Mouse (Mus musculus): ENCODE results near the gene Snx22. TPM values are rescaled to one million over a fixed set of nuclear protein-coding genes. Genes with fewer than 3 reads are reported as not detected.

Snx22 gene
- polyA plus RNA-seq (2012; rRNA removed): 1.4 TPM in 2 replicates

DNA sequence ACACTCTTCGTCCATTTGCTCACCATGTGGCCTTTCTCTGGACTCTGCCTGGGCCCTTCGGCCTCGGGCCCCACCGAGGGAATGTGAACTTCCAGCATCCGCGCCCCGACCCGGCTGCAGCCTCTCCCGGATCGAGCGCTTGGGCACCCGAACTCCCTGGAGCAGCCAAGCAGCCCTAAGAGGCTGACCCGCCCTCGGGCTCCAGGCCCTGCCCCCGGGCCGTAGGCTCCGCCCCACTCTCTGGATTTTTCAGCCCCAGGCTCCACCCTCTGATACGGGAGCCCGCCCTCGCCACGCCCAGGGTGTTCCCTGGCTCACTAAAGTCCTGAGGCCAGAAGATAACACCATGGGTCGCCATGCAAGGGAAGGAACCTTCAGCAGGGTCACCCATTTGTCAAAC, at the start of gene Snx22:
Gene Snx22 (minus strand): TSS at position 137 of the 400 bp plus-strand sequence.

DNA sequence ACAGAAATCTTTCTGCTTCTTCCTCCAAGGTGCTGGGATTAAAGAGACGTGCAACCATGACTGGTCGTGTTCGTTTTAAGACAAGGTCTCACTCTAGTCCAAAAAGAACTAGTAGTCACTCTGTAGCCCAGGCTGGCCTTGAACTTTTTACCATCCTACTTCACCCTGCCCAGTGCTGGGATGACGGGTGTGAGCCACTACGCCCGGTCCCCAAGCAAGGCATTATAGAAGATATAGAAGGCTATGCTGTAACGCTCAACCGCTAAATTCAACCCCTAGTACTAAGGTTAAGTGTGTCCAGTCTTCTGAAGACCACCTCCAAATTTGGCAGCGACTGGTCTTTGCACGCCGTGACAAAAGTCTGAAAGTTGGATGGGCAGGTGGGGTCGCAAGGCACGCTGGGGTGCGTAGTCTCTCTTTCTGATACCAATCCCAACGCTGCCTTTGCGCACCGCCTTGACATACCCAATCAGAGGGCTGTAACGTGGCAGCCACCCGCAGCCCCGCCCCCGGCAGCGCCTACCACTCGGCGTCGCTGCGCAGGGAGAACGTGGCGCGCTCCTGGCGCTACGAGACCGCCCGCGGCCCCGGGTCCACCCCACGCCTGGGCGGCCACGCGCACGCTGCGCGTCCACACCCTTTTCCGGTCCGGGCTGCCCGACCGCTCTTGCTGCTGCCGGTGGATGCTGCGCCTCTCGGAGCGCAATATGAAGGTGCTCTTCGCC, 9.8 kb downstream of the Snx22 start, which contains the start of gene Ppib:
Gene Ppib (plus strand): TSS at position 640 of the 725 bp plus-strand sequence.

Other genes with a start within 250 kb of the Snx22 start
- gene Zfp609, start 242.2 kb downstream of the Snx22 start, polyA plus RNA-seq (2012; rRNA removed): 5.9 and 9.5 TPM in 2 replicates
- gene Pclaf, start 179.5 kb downstream of the Snx22 start, polyA plus RNA-seq (2012; rRNA removed): 1.5 and 1.9 TPM in 2 replicates
- 3.5 and 4.5 TPM in 2 replicates for gene Trip4, start 160.9 kb downstream of the Snx22 start, polyA plus RNA-seq (2012; rRNA removed)
- 3.9 TPM in 2 replicates for gene Csnk1g1, start 160.8 kb downstream of the Snx22 start, polyA plus RNA-seq (2012; rRNA removed)
- gene Ppib, start 9.5 kb downstream of the Snx22 start, polyA plus RNA-seq (2012; rRNA removed): 180 and 204 TPM in 2 replicates
- 56.8 and 61.2 TPM in 2 replicates for gene Snx1, start 56.9 kb upstream of the Snx22 start, polyA plus RNA-seq (2012; rRNA removed)
- 10.3 and 12.2 TPM in 2 replicates for gene Ciao2a, start 56.9 kb upstream of the Snx22 start, polyA plus RNA-seq (2012; rRNA removed)
- 16.4 and 20.5 TPM in 2 replicates for gene Dapk2, start 88.5 kb upstream of the Snx22 start, polyA plus RNA-seq (2012; rRNA removed)

Measured in colon, adult 2 months (tissue).